8 mouse cellular contexts compared by ENCODE assay signal in the genomic region with DNA sequence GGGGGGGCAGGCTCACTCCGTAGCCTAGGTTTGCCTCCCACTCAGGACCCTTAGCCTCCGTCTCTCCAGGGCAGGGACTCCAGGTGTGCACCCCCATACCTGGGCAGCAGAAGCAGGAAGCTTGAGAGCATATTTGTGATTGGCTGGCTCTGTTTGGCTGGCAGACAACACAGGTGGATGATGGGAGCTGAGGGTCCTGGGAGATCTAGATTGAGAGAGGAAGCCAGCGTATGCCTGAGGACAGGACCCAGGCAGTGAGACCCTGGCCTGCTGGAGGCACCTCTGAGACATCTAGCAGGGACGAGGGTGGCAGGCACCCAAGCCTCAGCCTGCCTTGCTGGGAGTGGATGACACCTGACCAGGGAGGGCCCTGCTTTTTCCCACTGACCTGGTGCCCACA.
A peak's percentile ranks its signal among the peaks of the same experiment; 100 is the strongest.
DNase-seq lines count a peak whose midpoint lies in the region; ATAC-seq and TF ChIP-seq lines count a peak whose summit lies in the region.

No protein-coding gene starts in this region.

- H3K27ac ChIP-seq in gastrocnemius, adult 2 months, result peak overlapping the region; percentile 96
- H3K27ac ChIP-seq in forebrain, embryonic 16.5 days (ENCODE audit: low read length), result no peak overlapping the region
- no peak overlapping the region for H3K27ac ChIP-seq in liver, embryonic 14.5 days

- no peak overlapping the region for H3K9ac ChIP-seq in forebrain, embryonic 16.5 days (replicated peaks; ENCODE audit: low read depth, low read length)
- H3K9ac ChIP-seq in liver, embryonic 14.5 days (replicated peaks), result no peak overlapping the region

- DNase-seq in gastrocnemius, adult 2 months, result peak; percentile 71
- DNase-seq in gastrocnemius, postnatal 14 days, result no peak
- peak; percentile 61 for DNase-seq in A20 (ENCODE audit: low read depth, low spot score)
- DNase-seq in liver, embryonic 14.5 days (ENCODE audit: low read depth in 3 of 3, low spot score in 3 of 3), result no peak
- DNase-seq in layer of hippocampus, adult 9-10 months (ENCODE audit: low spot score), result no peak
- no peak for DNase-seq in kidney, adult 9 months
- no peak for DNase-seq in left cerebral cortex, postnatal 10 days (ENCODE audit: extremely low spot score in 1 of 2, low spot score in 2 of 2)

- H3K36me3 ChIP-seq in forebrain, embryonic 16.5 days (ENCODE audit: control insufficient read depth, insufficient read depth), result no peaks in the 10 kb centered on the region
- no peaks in the 10 kb centered on the region for H3K36me3 ChIP-seq in liver, embryonic 14.5 days (replicated peaks; ENCODE audit: control insufficient read depth, insufficient read depth, low read depth)

- TF ChIP-seq CTCF in gastrocnemius, adult 2 months (IDR thresholded peaks at IDR 0.05), result no peak
- TF ChIP-seq CTCF in liver, embryonic 14.5 days (IDR thresholded peaks at IDR 0.05; ENCODE audit: low read depth), result no peak

- H3K4me1 ChIP-seq in forebrain, embryonic 16.5 days (replicated peaks; ENCODE audit: control insufficient read depth, insufficient read depth, low read length), result peaks cover 19% of the 10 kb centered on the region
- peaks cover 9 to 24% of the 10 kb centered on the region in 2 experiments for H3K4me1 ChIP-seq in liver, embryonic 14.5 days (replicated peaks; ENCODE audit: control insufficient read depth in 2 of 2, insufficient read depth in 2 of 2, low read length in 1 of 2)

- WGBS in forebrain, embryonic 16.5 days, result 61% methylated on average over 4 of the region's 4 CpGs
- WGBS in liver, embryonic 14.5 days (ENCODE audit: insufficient replicate concordance), result 28% methylated on average over 4 of the region's 4 CpGs

- intact Hi-C loops in gastrocnemius, adult 2 months (cut with DNase I), result loop anchor here (5.0 kb wide), 1 partner anchor 44 kb away; no protein-coding TSS in a partner anchor
- intact Hi-C loops in gastrocnemius, postnatal 14 days (cut with DNase I; ENCODE audit: low total_unique reads), result no loop called here
- intact Hi-C loops in left cerebral cortex, postnatal 10 days (cut with DNase I), result no loop called here

- 0 out of 2 replicates have a peak, but pooled peaks have one; percentile 8 for ATAC-seq in forebrain, embryonic 16.5 days
- ATAC-seq in liver, embryonic 14.5 days (ENCODE audit: insufficient read depth), result no peak

- H3K9me3 ChIP-seq in forebrain, embryonic 16.5 days (ENCODE audit: control insufficient read depth, low read length), result no peaks in the 10 kb centered on the region
- H3K9me3 ChIP-seq in liver, embryonic 14.5 days (ENCODE audit: control insufficient read depth, low read length), result no peaks in the 10 kb centered on the region

- peak overlapping the region; percentile 77 for H3K4me3 ChIP-seq in gastrocnemius, adult 2 months
- H3K4me3 ChIP-seq in forebrain, embryonic 16.5 days (replicated peaks; ENCODE audit: low read length), result peak overlapping the region; percentile 56
- H3K4me3 ChIP-seq in liver, embryonic 14.5 days (ENCODE audit: insufficient read depth in 1 of 2, low read depth in 2 of 2, low read length in 2 of 2), result peak overlapping the region; percentile 41 to 61

- no peaks in the 10 kb centered on the region for H3K27me3 ChIP-seq in forebrain, embryonic 16.5 days (replicated peaks; ENCODE audit: control insufficient read depth, insufficient read depth, low read length)
- no peaks in the 10 kb centered on the region for H3K27me3 ChIP-seq in liver, embryonic 14.5 days (ENCODE audit: control insufficient read depth, insufficient read depth, low read length)

- no peak for TF ChIP-seq EP300 in liver, embryonic 14.5 days (IDR thresholded peaks at IDR 0.05; ENCODE audit: low read depth)

- peak overlapping the region; percentile 91; the same call in 1 of the 2 replicates for H3K4me2 ChIP-seq in forebrain, embryonic 16.5 days (ENCODE audit: low read length)
- H3K4me2 ChIP-seq in liver, embryonic 14.5 days (ENCODE audit: low read depth), result peak overlapping the region; percentile 81

Comparison
In these comparisons a context has a peak if more than half of its experiments do, and no peak if none do; other contexts are left out.
1. DNase-seq: peak in gastrocnemius, adult 2 months (single experiment) and A20 (single experiment); none in gastrocnemius, postnatal 14 days (single experiment), liver, embryonic 14.5 days (0 of 3), layer of hippocampus, adult 9-10 months (single experiment), kidney, adult 9 months (single experiment) and left cerebral cortex, postnatal 10 days (0 of 2).
2. Peak in every context shown above with its lines, with median percentiles within 50 percentile points of each other: H3K4me3 ChIP-seq.